Mouse (Mus musculus): ENCODE data around the gene C1qb. TPM values are rescaled to one million over a fixed set of nuclear protein-coding genes. Genes with fewer than 3 reads are reported as not detected.

C1qb gene
- polyA plus RNA-seq, 1 experiment from 2014 or later: 53.1 TPM

GRCm38 (mm10) chr4:136892371-136892770 lies 6.4 kb upstream of the C1qb start:
- no peaks in the 10 kb centered on the region for H3K9me3 ChIP-seq (replicated peaks)
- H3K27ac ChIP-seq: no peak overlapping the region
- WGBS (ENCODE audit: insufficient replicate concordance): 36% methylated on average over 7 of the region's 7 CpGs
- H3K4me3 ChIP-seq: no peak overlapping the region
- H3K4me2 ChIP-seq: no peak overlapping the region
- H3K4me1 ChIP-seq: no peaks in the 10 kb centered on the region
- H3K36me3 ChIP-seq: no peaks in the 10 kb centered on the region
- peaks cover 55% of the 10 kb centered on the region for H3K27me3 ChIP-seq (replicated peaks)
- H3K9ac ChIP-seq: no peak overlapping the region
- no peak for ATAC-seq

- ATAC-seq: no peak
- no peak overlapping the region for H3K9ac ChIP-seq
- WGBS (ENCODE audit: insufficient replicate concordance): 62% methylated on average over 4 of the region's 4 CpGs
- peaks cover 44% of the 10 kb centered on the region for H3K27me3 ChIP-seq (replicated peaks)
- H3K27ac ChIP-seq: no peak overlapping the region
- H3K36me3 ChIP-seq: no peaks in the 10 kb centered on the region
- H3K4me2 ChIP-seq: no peak overlapping the region
- H3K4me1 ChIP-seq: no peaks in the 10 kb centered on the region
- no peaks in the 10 kb centered on the region for H3K9me3 ChIP-seq (replicated peaks)
- no peak overlapping the region for H3K4me3 ChIP-seq
These were observed 5.1 kb upstream of the C1qb start for GRCm38 (mm10) chr4:136891115-136891514.

- no peak overlapping the region for H3K4me2 ChIP-seq
- H3K9ac ChIP-seq: no peak overlapping the region
- H3K9me3 ChIP-seq (replicated peaks): no peaks in the 10 kb centered on the region
- no peaks in the 10 kb centered on the region for H3K36me3 ChIP-seq
- peaks cover 33% of the 10 kb centered on the region for H3K27me3 ChIP-seq (replicated peaks)
- no peak overlapping the region for H3K4me3 ChIP-seq
- no peak overlapping the region for H3K27ac ChIP-seq
- no peak for ATAC-seq
- H3K4me1 ChIP-seq: no peaks in the 10 kb centered on the region
- 76% methylated on average over 15 of the region's 15 CpGs for WGBS (ENCODE audit: insufficient replicate concordance)
These were observed 4.0 kb upstream of the C1qb start for GRCm38 (mm10) chr4:136889981-136890380.

GRCm38 (mm10) chr4:136887714-136888113 lies 1.7 kb upstream of the C1qb start:
- WGBS (ENCODE audit: insufficient replicate concordance): 52% methylated on average over 5 of the region's 5 CpGs

GRCm38 (mm10) chr4:136878601-136879000 lies 7.4 kb downstream of the C1qb start:
- Histone ChIP-seq H3K36me3 (no peaks in the 10 kb centered on the region), H3K9ac (no peak overlapping the region), H3K27ac (no peak overlapping the region), H3K9me3 (replicated peaks) (no peaks in the 10 kb centered on the region), H3K27me3 (replicated peaks) (peaks cover 4% of the 10 kb centered on the region; the same call in 1 of the 2 replicates), H3K4me3 (no peak overlapping the region), H3K4me2 (no peak overlapping the region), H3K4me1 (no peaks in the 10 kb centered on the region)
- WGBS (ENCODE audit: insufficient replicate concordance): 13% methylated on average over 5 of the region's 5 CpGs
- no peak for ATAC-seq

More at GRCm38 (mm10) chr4:136887714-136888113, 1.7 kb upstream of the C1qb start:
- H3K27me3 ChIP-seq (replicated peaks): peaks cover 22% of the 10 kb centered on the region
- no peaks in the 10 kb centered on the region for H3K36me3 ChIP-seq
- H3K9me3 ChIP-seq (replicated peaks): no peaks in the 10 kb centered on the region
- H3K4me1 ChIP-seq: no peaks in the 10 kb centered on the region
- H3K4me3 ChIP-seq: no peak overlapping the region
- no peak overlapping the region for H3K27ac ChIP-seq
- H3K9ac ChIP-seq: no peak overlapping the region
- H3K4me2 ChIP-seq: no peak overlapping the region
- no peak for ATAC-seq

- ATAC-seq: no peak
- H3K36me3 ChIP-seq: no peaks in the 10 kb centered on the region
- H3K4me3 ChIP-seq: no peak overlapping the region
- H3K4me2 ChIP-seq: no peak overlapping the region
- H3K27me3 ChIP-seq (replicated peaks): peaks cover 4% of the 10 kb centered on the region; the same call in 1 of the 2 replicates
- WGBS (ENCODE audit: insufficient replicate concordance): 39% methylated on average over 8 of the region's 8 CpGs
- H3K4me1 ChIP-seq: no peaks in the 10 kb centered on the region
- H3K9me3 ChIP-seq (replicated peaks): no peaks in the 10 kb centered on the region
- no peak overlapping the region for H3K27ac ChIP-seq
- no peak overlapping the region for H3K9ac ChIP-seq
These were observed 7.8 kb downstream of the C1qb start for GRCm38 (mm10) chr4:136878171-136878570.

GRCm38 (mm10) chr4:136876971-136877370 lies 9.0 kb downstream of the C1qb start:
- Histone ChIP-seq H3K27me3 (replicated peaks) (peaks cover 4% of the 10 kb centered on the region; the same call in 1 of the 2 replicates), H3K27ac (no peak overlapping the region), H3K4me1 (no peaks in the 10 kb centered on the region), H3K4me2 (no peak overlapping the region), H3K36me3 (no peaks in the 10 kb centered on the region), H3K4me3 (no peak overlapping the region), H3K9me3 (replicated peaks) (no peaks in the 10 kb centered on the region), H3K9ac (no peak overlapping the region)
- ATAC-seq: no peak
- WGBS (ENCODE audit: insufficient replicate concordance): 25% methylated on average over 7 of the region's 7 CpGs

GRCm38 (mm10) chr4:136875012-136875411 lies 11.0 kb downstream of the C1qb start:
- ATAC-seq: no peak
- H3K4me3 ChIP-seq: no peak overlapping the region
- no peak overlapping the region for H3K9ac ChIP-seq
- no peaks in the 10 kb centered on the region for H3K4me1 ChIP-seq
- no peak overlapping the region for H3K27ac ChIP-seq
- 74% methylated on average over 14 of the region's 14 CpGs for WGBS (ENCODE audit: insufficient replicate concordance)
- H3K9me3 ChIP-seq (replicated peaks): no peaks in the 10 kb centered on the region
- no peak overlapping the region for H3K4me2 ChIP-seq
- H3K27me3 ChIP-seq (replicated peaks): peaks cover 1% of the 10 kb centered on the region; the same call in 1 of the 2 replicates
- H3K36me3 ChIP-seq: no peaks in the 10 kb centered on the region

- peaks cover 37% of the 10 kb centered on the region for H3K27me3 ChIP-seq (replicated peaks)
- H3K27ac ChIP-seq: no peak overlapping the region
- H3K9me3 ChIP-seq (replicated peaks): no peaks in the 10 kb centered on the region
- no peak for ATAC-seq
- 71% methylated on average over 6 of the region's 6 CpGs for WGBS (ENCODE audit: insufficient replicate concordance)
- no peak overlapping the region for H3K4me3 ChIP-seq
- H3K4me1 ChIP-seq: 0 out of 2 replicates have a peak, but pooled peaks cover 3% of the 10 kb centered on the region
- H3K36me3 ChIP-seq: no peaks in the 10 kb centered on the region
- H3K4me2 ChIP-seq: no peak overlapping the region
- no peak overlapping the region for H3K9ac ChIP-seq
These were observed 17.6 kb downstream of the C1qb start for GRCm38 (mm10) chr4:136868371-136868770.

- Histone ChIP-seq H3K9ac (no peak overlapping the region), H3K36me3 (no peaks in the 10 kb centered on the region), H3K27me3 (replicated peaks) (peaks cover 43% of the 10 kb centered on the region), H3K27ac (no peak overlapping the region), H3K4me1 (0 out of 2 replicates have a peak, but pooled peaks cover 3% of the 10 kb centered on the region), H3K4me3 (no peak overlapping the region), H3K9me3 (replicated peaks) (no peaks in the 10 kb centered on the region), H3K4me2 (no peak overlapping the region)
- WGBS (ENCODE audit: insufficient replicate concordance): 17% methylated on average over 12 of the region's 12 CpGs
- ATAC-seq: no peak
These were observed 18.2 kb downstream of the C1qb start for GRCm38 (mm10) chr4:136867690-136868345.

- H3K4me3 ChIP-seq: no peak overlapping the region
- no peak for ATAC-seq
- H3K27ac ChIP-seq: no peak overlapping the region
- WGBS (ENCODE audit: insufficient replicate concordance): 54% methylated on average over 5 of the region's 5 CpGs
- H3K4me2 ChIP-seq: no peak overlapping the region
- H3K27me3 ChIP-seq (replicated peaks): peaks cover 62% of the 10 kb centered on the region
- no peaks in the 10 kb centered on the region for H3K9me3 ChIP-seq (replicated peaks)
- 0 out of 2 replicates have a peak, but pooled peaks cover 10% of the 10 kb centered on the region for H3K4me1 ChIP-seq
- H3K9ac ChIP-seq: no peak overlapping the region
- no peaks in the 10 kb centered on the region for H3K36me3 ChIP-seq
These were observed 20.5 kb downstream of the C1qb start for GRCm38 (mm10) chr4:136865531-136865930.

GRCm38 (mm10) chr4:136864751-136865470 lies 21.1 kb downstream of the C1qb start:
- no peak for ATAC-seq
- H3K4me2 ChIP-seq: no peak overlapping the region
- no peaks in the 10 kb centered on the region for H3K36me3 ChIP-seq
- H3K9ac ChIP-seq: no peak overlapping the region
- H3K27me3 ChIP-seq (replicated peaks): peaks cover 62% of the 10 kb centered on the region
- WGBS (ENCODE audit: insufficient replicate concordance): 24% methylated on average over 15 of the region's 15 CpGs
- no peak overlapping the region for H3K27ac ChIP-seq
- no peak overlapping the region for H3K4me3 ChIP-seq
- 0 out of 2 replicates have a peak, but pooled peaks cover 10% of the 10 kb centered on the region for H3K4me1 ChIP-seq
- no peaks in the 10 kb centered on the region for H3K9me3 ChIP-seq (replicated peaks)
